Mouse (Mus musculus) right cerebral cortex, postnatal 36 days (tissue): ENCODE measurements around the gene Cysrt1.
"Not testable (repeated sequence)": the region's sequence is repeated elsewhere in the genome, so short reads cannot be mapped to it uniquely, and the experiment has no call there.

Source experiments
- DNase-seq, 2 experiments: peaks; one replicate each; pipeline ENCODE4 v3.0.0; 2022; ENCODE audit warnings: low spot score in 2 of 2, mixed read lengths in 1 of 2

The Cysrt1 gene

GRCm38 (mm10) chr2:25264851-25265250 lies 22.6 kb upstream of the Cysrt1 start:
- DNase-seq: no peak

- no peak for DNase-seq
Observed at GRCm38 (mm10) chr2:25264286-25264660, 22.0 kb upstream of the Cysrt1 start.

- DNase-seq: no peak
Observed at GRCm38 (mm10) chr2:25263623-25264285, 21.5 kb upstream of the Cysrt1 start.

GRCm38 (mm10) chr2:25262795-25263622 lies 20.8 kb upstream of the Cysrt1 start:
- no peak for DNase-seq

GRCm38 (mm10) chr2:25262291-25262767 lies 20.1 kb upstream of the Cysrt1 start, which contains the start of gene Tprn:
Gene Tprn (plus strand): TSS chr2:25262618.
- peak; percentile 94 to 97 for DNase-seq

- DNase-seq: peak in 1 of 2 experiments; percentile 42
Observed at GRCm38 (mm10) chr2:25261870-25262269, 19.6 kb upstream of the Cysrt1 start.

GRCm38 (mm10) chr2:25258887-25259286 lies 16.6 kb upstream of the Cysrt1 start:
- DNase-seq: no peak

- not testable (repeated sequence) for DNase-seq
Observed at GRCm38 (mm10) chr2:25257250-25257649, 15.0 kb upstream of the Cysrt1 start.

GRCm38 (mm10) chr2:25256443-25257109 lies 14.3 kb upstream of the Cysrt1 start:
- DNase-seq: not testable (repeated sequence)

GRCm38 (mm10) chr2:25255284-25255779 lies 13.1 kb upstream of the Cysrt1 start, which contains the start of gene Tmem203:
Gene Tmem203 (plus strand): TSS chr2:25255439.
- peak; percentile 75 to 77 for DNase-seq

- no peak for DNase-seq
Observed at GRCm38 (mm10) chr2:25252331-25252730, 10.1 kb upstream of the Cysrt1 start.

GRCm38 (mm10) chr2:25246183-25247072 lies 4.2 kb upstream of the Cysrt1 start, which contains the start of gene AL732309.1:
Gene AL732309.1 (minus strand): TSS chr2:25246863.
- no peak for DNase-seq

GRCm38 (mm10) chr2:25244144-25244543 lies 1.9 kb upstream of the Cysrt1 start:
- no peak for DNase-seq

- DNase-seq: no peak
Observed at GRCm38 (mm10) chr2:25243342-25243741, 1.1 kb upstream of the Cysrt1 start.

GRCm38 (mm10) chr2:25241438-25241775 lies 845 bp downstream of the Cysrt1 start:
- no peak for DNase-seq

- peak; percentile 61 to 73 for DNase-seq
Observed at GRCm38 (mm10) chr2:25240723-25241437, 1.4 kb downstream of the Cysrt1 start.

- no peak for DNase-seq
Observed at GRCm38 (mm10) chr2:25240310-25240709, 1.9 kb downstream of the Cysrt1 start.

GRCm38 (mm10) chr2:25239766-25240165 lies 2.5 kb downstream of the Cysrt1 start:
- no peak for DNase-seq

- no peak for DNase-seq
Observed at GRCm38 (mm10) chr2:25238106-25238505, 4.1 kb downstream of the Cysrt1 start.

GRCm38 (mm10) chr2:25237522-25237921 lies 4.7 kb downstream of the Cysrt1 start:
- no peak for DNase-seq
